ENCODE assay signal across 9 mouse cellular contexts in genomic region chr5:65538829-65539228, GRCm38 (mm10). TPM values are rescaled to one million over a fixed set of nuclear protein-coding genes. Genes with fewer than 3 reads are reported as not detected.
DNase-seq lines count a peak whose midpoint lies in the region; ATAC-seq and TF ChIP-seq lines count a peak whose summit lies in the region.
"Had no signal": no experiment of that assay in that cellular context is flagged by ENCODE, and none has a peak within 500 bp of the region (broad histone marks: within the 10 kb centered on the region; RNA-seq: fewer than 3 reads in every experiment).

No protein-coding gene starts in this region.

- DNase-seq in liver, adult 2 months (ENCODE audit: extremely low read depth, low read depth, low spot score): peak; percentile 77
- no peak for DNase-seq in liver
- no peak for DNase-seq in embryonic facial prominence, embryonic 14.5 days (ENCODE audit: low spot score)
- no peak for DNase-seq in right cerebral cortex, postnatal 14 days
- DNase-seq in cerebellum, postnatal 25 days: no peak
- DNase-seq in adrenal gland, adult 2 months: no peak

- TF ChIP-seq POLR2A in liver, adult 2 months (IDR thresholded peaks at IDR 0.05; ENCODE audit: extremely low read depth, insufficient read depth, low read length): no peak

- H3K4me3 ChIP-seq in liver, adult 2 months (ENCODE audit: insufficient read depth, low read depth, low read length): peak overlapping the region; percentile 9; the same call in 1 of the 2 replicates
- H3K4me3 ChIP-seq in embryonic facial prominence, embryonic 14.5 days (ENCODE audit: low read depth, low read length): peak overlapping the region; percentile 35
- peak overlapping the region; percentile 13; the same call in 1 of the 2 replicates for H3K4me3 ChIP-seq in intestine, postnatal 0 days (ENCODE audit: low read depth, low read length)
- H3K4me3 ChIP-seq in neural tube, embryonic 14.5 days (ENCODE audit: low read depth, low read length): peak overlapping the region; percentile 11; the same call in 1 of the 2 replicates

- peaks cover 16% of the 10 kb centered on the region for H3K4me1 ChIP-seq in liver, adult 2 months (ENCODE audit: control insufficient read depth, insufficient read depth, low read length)
- peaks cover 8% of the 10 kb centered on the region for H3K4me1 ChIP-seq in embryonic facial prominence, embryonic 14.5 days (ENCODE audit: control insufficient read depth, insufficient read depth, low read length)
- no peaks in the 10 kb centered on the region for H3K4me1 ChIP-seq in intestine, postnatal 0 days (replicated peaks; ENCODE audit: control insufficient read depth, insufficient read depth, low read length)
- H3K4me1 ChIP-seq in neural tube, embryonic 14.5 days (ENCODE audit: control insufficient read depth, insufficient read depth, low read length): peaks cover 9% of the 10 kb centered on the region

- no peaks in the 10 kb centered on the region for H3K27me3 ChIP-seq in liver, adult 2 months (ENCODE audit: control insufficient read depth, insufficient read depth, low read length)
- no peaks in the 10 kb centered on the region for H3K27me3 ChIP-seq in embryonic facial prominence, embryonic 14.5 days (replicated peaks; ENCODE audit: control insufficient read depth, insufficient read depth, low read length)
- no peaks in the 10 kb centered on the region for H3K27me3 ChIP-seq in intestine, postnatal 0 days (replicated peaks; ENCODE audit: control insufficient read depth, insufficient read depth, low read length)
- no peaks in the 10 kb centered on the region; the same call in 1 of the 2 replicates for H3K27me3 ChIP-seq in neural tube, embryonic 14.5 days (ENCODE audit: control insufficient read depth, insufficient read depth, low read length)

- H3K79me2 ChIP-seq in liver, adult 2 months (ENCODE audit: control insufficient read depth, insufficient read depth, low read length): peaks cover 26% of the 10 kb centered on the region; the same call in 1 of the 2 replicates

- H3K9ac ChIP-seq in liver, adult 2 months (ENCODE audit: low read depth, low read length): no peak overlapping the region
- H3K9ac ChIP-seq in embryonic facial prominence, embryonic 14.5 days (ENCODE audit: low read depth, low read length): 0 out of 2 replicates have a peak overlapping the region, but pooled peaks have one; percentile 42
- H3K9ac ChIP-seq in intestine, postnatal 0 days (ENCODE audit: low read depth, low read length): no peak overlapping the region
- no peak overlapping the region for H3K9ac ChIP-seq in neural tube, embryonic 14.5 days (replicated peaks; ENCODE audit: low read depth, low read length)

- no peaks in the 10 kb centered on the region for H3K9me3 ChIP-seq in embryonic facial prominence, embryonic 14.5 days (ENCODE audit: control insufficient read depth, low read length)
- no peaks in the 10 kb centered on the region for H3K9me3 ChIP-seq in intestine, postnatal 0 days (ENCODE audit: control insufficient read depth)
- H3K9me3 ChIP-seq in neural tube, embryonic 14.5 days (ENCODE audit: control insufficient read depth, low read length): no peaks in the 10 kb centered on the region

- no peak overlapping the region for H3K27ac ChIP-seq in liver, adult 2 months (replicated peaks; ENCODE audit: insufficient read depth, low read depth, low read length)
- no peak overlapping the region for H3K27ac ChIP-seq in embryonic facial prominence, embryonic 14.5 days (replicated peaks; ENCODE audit: low read depth, low read length)
- no peak overlapping the region for H3K27ac ChIP-seq in intestine, postnatal 0 days (ENCODE audit: low read depth, low read length)
- no peak overlapping the region for H3K27ac ChIP-seq in neural tube, embryonic 14.5 days (ENCODE audit: low read depth, low read length)

- peak overlapping the region; percentile 78 for H3K4me2 ChIP-seq in embryonic facial prominence, embryonic 14.5 days (ENCODE audit: low read depth, low read length)
- peak overlapping the region; percentile 37 for H3K4me2 ChIP-seq in intestine, postnatal 0 days (replicated peaks; ENCODE audit: low read depth)
- peak overlapping the region; percentile 44 for H3K4me2 ChIP-seq in neural tube, embryonic 14.5 days (ENCODE audit: low read depth, low read length)

- ATAC-seq in embryonic facial prominence, embryonic 14.5 days (ENCODE audit: low read depth): no peak
- no peak for ATAC-seq in intestine, postnatal 0 days
- no peak for ATAC-seq in neural tube, embryonic 14.5 days (ENCODE audit: low read depth)

- TF ChIP-seq CTCF in liver, adult 2 months (IDR thresholded peaks at IDR 0.05; ENCODE audit: low read depth, low read length): no peak
- TF ChIP-seq CTCF in intestine, postnatal 0 days (IDR thresholded peaks at IDR 0.05; ENCODE audit: low read depth): no peak

- no peaks in the 10 kb centered on the region; the same call in 1 of the 2 replicates for H3K36me3 ChIP-seq in liver, adult 2 months (ENCODE audit: control insufficient read depth, insufficient read depth, low read length)
- no peaks in the 10 kb centered on the region for H3K36me3 ChIP-seq in embryonic facial prominence, embryonic 14.5 days (ENCODE audit: control insufficient read depth, insufficient read depth, low read length)
- H3K36me3 ChIP-seq in intestine, postnatal 0 days (ENCODE audit: control insufficient read depth, insufficient read depth): no peaks in the 10 kb centered on the region
- no peaks in the 10 kb centered on the region for H3K36me3 ChIP-seq in neural tube, embryonic 14.5 days (ENCODE audit: control insufficient read depth, insufficient read depth, low read length)

- 10% methylated on average over 4 of the region's 4 CpGs for WGBS in liver, adult 2 months
- WGBS in embryonic facial prominence, embryonic 14.5 days: 41% methylated on average over 4 of the region's 4 CpGs
- 21% methylated on average over 4 of the region's 4 CpGs for WGBS in intestine, postnatal 0 days
- 20% methylated on average over 4 of the region's 4 CpGs for WGBS in neural tube, embryonic 14.5 days

RNA-seq across cellular contexts. Expression of gene Ube2k, which starts 1.8 kb away (rescaled TPM):
- 14.0 and 16.2 TPM in 2 replicates for total RNA-seq in liver, adult 2 months (2014; rRNA removed)
- polyA plus RNA-seq in liver, adult 2 months (2012; rRNA removed): 19.0 and 20.7 TPM in 2 replicates
- polyA plus RNA-seq in embryonic facial prominence, embryonic 14.5 days (2014; fragmentation: Nextera tagmentation; extraction: Ambion mirVana): 122 and 130 TPM in 2 replicates
- 102 and 111 TPM in 2 replicates for polyA plus RNA-seq in intestine, postnatal 0 days (2015; fragmentation: Nextera tagmentation; extraction: Ambion mirVana)
- polyA plus RNA-seq in neural tube, embryonic 14.5 days (2014; fragmentation: Nextera tagmentation; extraction: Ambion mirVana): 143 and 179 TPM in 2 replicates
- 100 to 1,000 TPM in 1 of 2 experiments, 10 to 100 TPM in 1; 89.5 to 103 TPM for total RNA-seq in adrenal gland, adult 2 months (2021)
- polyA plus RNA-seq in adrenal gland, adult 2 months (2012; rRNA removed): 3.5 and 5.7 TPM in 2 replicates

RNA-seq across cellular contexts. Expression of gene Smim14, which starts 1.8 kb away (rescaled TPM):
- total RNA-seq in liver, adult 2 months (2014; rRNA removed): 60.5 and 66.9 TPM in 2 replicates
- polyA plus RNA-seq in liver, adult 2 months (2012; rRNA removed): 66.6 and 72.3 TPM in 2 replicates
- 144 and 146 TPM in 2 replicates for polyA plus RNA-seq in embryonic facial prominence, embryonic 14.5 days (2014; fragmentation: Nextera tagmentation; extraction: Ambion mirVana)
- polyA plus RNA-seq in intestine, postnatal 0 days (2015; fragmentation: Nextera tagmentation; extraction: Ambion mirVana): 250 and 257 TPM in 2 replicates
- 228 and 230 TPM in 2 replicates for polyA plus RNA-seq in neural tube, embryonic 14.5 days (2014; fragmentation: Nextera tagmentation; extraction: Ambion mirVana)
- total RNA-seq in adrenal gland, adult 2 months (2021): 100 to 1,000 TPM; 177 to 196 TPM
- polyA plus RNA-seq in adrenal gland, adult 2 months (2012; rRNA removed): 138 and 142 TPM in 2 replicates

RNA-seq across cellular contexts. Expression of gene Gm43552, which starts 46.2 kb away (rescaled TPM):
- not detected in 2 replicates for total RNA-seq in liver, adult 2 months (2014; rRNA removed)
- 14.5 and 16.3 TPM in 2 replicates for polyA plus RNA-seq in liver, adult 2 months (2012; rRNA removed)
- polyA plus RNA-seq in embryonic facial prominence, embryonic 14.5 days (2014; fragmentation: Nextera tagmentation; extraction: Ambion mirVana): not detected in 2 replicates
- polyA plus RNA-seq in intestine, postnatal 0 days (2015; fragmentation: Nextera tagmentation; extraction: Ambion mirVana): not detected in 2 replicates
- polyA plus RNA-seq in neural tube, embryonic 14.5 days (2014; fragmentation: Nextera tagmentation; extraction: Ambion mirVana): not detected in 2 replicates
- 1 to 10 TPM in 1 of 2 experiments, not detected in 1; 1.2 TPM for total RNA-seq in adrenal gland, adult 2 months (2021)
- 8.3 TPM in 1 of 2 replicates, not detected in the other for polyA plus RNA-seq in adrenal gland, adult 2 months (2012; rRNA removed)
- total RNA-seq: hematopoietic stem cell, adult 5-6 weeks had no signal
